In the genomic region with DNA sequence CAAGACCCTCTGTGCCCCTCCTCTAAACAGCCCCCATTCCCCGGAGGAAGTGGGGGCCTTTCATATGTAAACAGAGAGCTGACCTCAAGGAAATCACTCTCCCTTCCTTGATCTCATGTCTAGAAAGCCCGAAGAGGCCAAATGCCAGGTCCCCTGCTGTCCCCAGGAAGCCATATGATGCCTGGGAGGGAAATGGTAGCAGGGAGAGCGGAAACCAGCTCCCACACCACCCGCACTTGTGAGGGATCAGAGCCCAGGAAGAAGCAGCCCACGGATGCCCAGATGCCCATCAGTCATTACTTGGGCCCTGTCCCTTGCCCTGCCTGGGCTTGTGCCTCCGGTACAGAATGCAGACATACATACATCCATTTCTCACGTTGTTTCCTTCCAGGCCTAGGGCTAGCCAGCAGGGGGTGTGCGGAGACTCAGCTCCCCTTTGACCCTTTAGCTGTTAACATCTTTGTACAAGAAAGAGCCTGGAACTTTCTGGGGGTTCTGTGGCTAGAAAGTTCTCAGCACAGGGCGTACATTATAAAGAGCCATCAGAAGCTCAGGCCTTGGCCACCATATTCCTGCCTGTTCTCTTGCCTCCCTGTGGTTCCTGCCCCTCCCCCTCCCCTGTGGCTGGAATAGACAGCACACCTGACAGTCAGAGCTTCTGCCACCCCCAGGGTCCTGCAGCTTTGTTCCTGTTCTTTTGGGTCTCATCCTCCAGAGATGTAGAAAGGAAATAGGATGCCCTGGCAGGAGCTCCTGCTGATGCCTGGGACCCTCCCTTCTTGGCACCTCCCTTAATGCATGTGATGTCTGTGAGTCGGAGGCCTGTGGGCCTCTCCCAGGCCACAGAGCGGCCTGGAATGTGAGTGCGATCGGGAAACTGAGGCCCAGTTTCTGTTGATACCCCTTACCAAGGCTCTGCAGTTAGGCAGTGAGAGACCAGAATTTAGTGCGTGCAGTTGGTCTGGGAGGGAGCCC, we compare ENCODE assay signal across 8 mouse cellular contexts.
DNase-seq lines count a peak whose midpoint lies in the region; ATAC-seq lines count a peak whose summit lies in the region.

No protein-coding gene starts in this region.

- H3K9ac ChIP-seq in kidney, embryonic 15.5 days, result no peak overlapping the region
- H3K9ac ChIP-seq in intestine, embryonic 15.5 days, result no peak overlapping the region
- H3K9ac ChIP-seq in midbrain, embryonic 14.5 days (replicated peaks; ENCODE audit: low read length), result no peak overlapping the region

- no peak for DNase-seq in kidney, postnatal 36 days
- no peak for DNase-seq in midbrain, embryonic 14.5 days
- no peak for DNase-seq in spleen, postnatal 14 days (ENCODE audit: low spot score in 2 of 2)
- no peak for DNase-seq in c-Kit-positive CD71-positive TER-119-positive erythroid progenitor cells, embryonic 14.5 days (ENCODE audit: low spot score)
- DNase-seq in frontal cortex, postnatal 36 days (ENCODE audit: low spot score in 2 of 2), result no peak

- H3K4me3 ChIP-seq in kidney, embryonic 15.5 days (replicated peaks), result no peak overlapping the region
- no peak overlapping the region for H3K4me3 ChIP-seq in brown adipose tissue, adult 24 weeks (ENCODE audit: insufficient read depth, low read depth, low read length)
- H3K4me3 ChIP-seq in intestine, embryonic 15.5 days (replicated peaks), result no peak overlapping the region
- H3K4me3 ChIP-seq in midbrain, embryonic 14.5 days (replicated peaks; ENCODE audit: low read depth, low read length), result no peak overlapping the region

- peaks cover 62% of the 10 kb centered on the region for H3K4me1 ChIP-seq in kidney, embryonic 15.5 days
- H3K4me1 ChIP-seq in brown adipose tissue, adult 24 weeks (ENCODE audit: control insufficient read depth, insufficient read depth, insufficient read length, low read length), result peaks cover 5% of the 10 kb centered on the region; the same call in 1 of the 2 replicates
- H3K4me1 ChIP-seq in intestine, embryonic 15.5 days (replicated peaks), result peaks cover 48% of the 10 kb centered on the region
- peaks cover 62% of the 10 kb centered on the region for H3K4me1 ChIP-seq in midbrain, embryonic 14.5 days (ENCODE audit: control insufficient read depth, insufficient read depth, low read length)

- H3K9me3 ChIP-seq in kidney, embryonic 15.5 days (replicated peaks), result no peaks in the 10 kb centered on the region
- H3K9me3 ChIP-seq in intestine, embryonic 15.5 days, result no peaks in the 10 kb centered on the region
- H3K9me3 ChIP-seq in midbrain, embryonic 14.5 days (ENCODE audit: control insufficient read depth, low read length), result no peaks in the 10 kb centered on the region

- H3K36me3 ChIP-seq in kidney, embryonic 15.5 days, result no peaks in the 10 kb centered on the region
- H3K36me3 ChIP-seq in intestine, embryonic 15.5 days, result no peaks in the 10 kb centered on the region
- H3K36me3 ChIP-seq in midbrain, embryonic 14.5 days (ENCODE audit: control insufficient read depth, insufficient read depth, low read length), result no peaks in the 10 kb centered on the region

- H3K4me2 ChIP-seq in kidney, embryonic 15.5 days, result no peak overlapping the region
- H3K4me2 ChIP-seq in intestine, embryonic 15.5 days (replicated peaks), result peak overlapping the region; percentile 12; the same call in 1 of the 2 replicates
- H3K4me2 ChIP-seq in midbrain, embryonic 14.5 days (ENCODE audit: low read length), result no peak overlapping the region

- WGBS in kidney, embryonic 15.5 days, result 41% methylated on average over 14 of the region's 14 CpGs
- WGBS in intestine, embryonic 15.5 days, result 53% methylated on average over 14 of the region's 14 CpGs
- 39% methylated on average over 14 of the region's 14 CpGs for WGBS in midbrain, embryonic 14.5 days

- peaks cover 20% of the 10 kb centered on the region; the same call in 1 of the 2 replicates for H3K27me3 ChIP-seq in kidney, embryonic 15.5 days
- H3K27me3 ChIP-seq in intestine, embryonic 15.5 days (replicated peaks), result no peaks in the 10 kb centered on the region
- no peaks in the 10 kb centered on the region for H3K27me3 ChIP-seq in midbrain, embryonic 14.5 days (ENCODE audit: control insufficient read depth, insufficient read depth, low read length)

- 0 out of 2 replicates have a peak, but pooled peaks have one; percentile 9 for ATAC-seq in kidney, embryonic 15.5 days (replicated peaks; ENCODE audit: low FRiP score)
- ATAC-seq in intestine, embryonic 15.5 days, result no peak
- ATAC-seq in midbrain, embryonic 14.5 days (ENCODE audit: low FRiP score, low TSS enrichment), result no peak

- H3K27ac ChIP-seq in kidney, embryonic 15.5 days, result peak overlapping the region; percentile 51; the same call in 1 of the 2 replicates
- H3K27ac ChIP-seq in brown adipose tissue, adult 24 weeks (replicated peaks; ENCODE audit: low read depth, low read length), result 0 out of 2 replicates have a peak overlapping the region, but pooled peaks have one; percentile 4
- peak overlapping the region; percentile 41; the same call in 1 of the 2 replicates for H3K27ac ChIP-seq in intestine, embryonic 15.5 days
- peak overlapping the region; percentile 14; the same call in 1 of the 2 replicates for H3K27ac ChIP-seq in midbrain, embryonic 14.5 days (replicated peaks; ENCODE audit: low read depth, low read length)
